Mouse (Mus musculus) CD4-positive, CD25-positive, alpha-beta regulatory T cell, adult 4 months (primary cell): ENCODE measurements around the gene Fut7. TPM values are rescaled to one million over a fixed set of nuclear protein-coding genes. Genes with fewer than 3 reads are reported as not detected.
A peak's percentile ranks its signal among the peaks of the same experiment; 100 is the strongest.

ENCODE experiments used
- ATAC-seq: one replicate; pipeline ENCODE4 v1.8.0; 2017
- polyA plus RNA-seq, 2 experiments: library from polyadenylated mRNA; unstranded; fragments of 100-300 nt; shearing (Covaris generic); gene quantifications; one replicate each; pipeline ENCODE4 v1.2.1; 2017

The Fut7 gene
- polyA plus RNA-seq, 2 experiments from 2014 or later = 4.0 to 11.7 TPM

DNA sequence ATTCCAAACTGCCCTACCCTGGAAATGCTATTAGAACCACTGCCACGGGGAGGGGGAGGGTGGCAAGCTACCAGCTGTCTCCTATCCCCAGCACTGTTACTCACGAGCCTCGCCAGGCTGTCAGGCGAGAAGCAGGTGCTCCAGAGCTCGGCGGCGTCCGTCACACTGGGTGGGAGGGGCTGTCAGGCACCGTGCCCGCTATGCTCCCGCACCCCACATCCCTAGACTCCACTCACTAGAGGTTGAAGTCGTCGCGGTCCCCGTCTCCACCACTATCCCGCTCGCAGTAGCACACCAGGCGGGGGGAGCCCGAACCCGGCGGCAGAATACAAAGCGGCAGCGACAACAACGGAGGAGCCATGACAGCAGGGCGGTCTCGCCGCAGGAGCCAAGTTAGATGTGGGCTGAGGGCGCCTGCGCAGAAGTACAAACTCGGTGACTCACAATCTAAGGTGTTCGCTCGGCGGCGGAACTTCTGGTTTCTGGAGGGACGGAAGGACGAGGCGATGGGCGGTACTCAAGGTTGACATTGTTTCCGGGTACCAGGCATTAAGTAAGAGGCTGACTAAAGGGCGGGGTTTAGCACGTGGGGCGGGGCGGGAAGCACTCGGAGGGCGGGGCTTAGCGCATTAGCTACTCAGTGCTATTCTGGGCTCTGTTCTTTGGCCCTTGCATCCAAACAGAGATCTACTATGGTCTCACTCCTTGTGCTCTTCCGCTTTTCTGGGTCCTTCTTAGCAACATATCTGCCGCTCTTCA is 37.7 kb downstream of the Fut7 start, which contains the start of gene Paxx:
Gene Paxx, minus strand, starts transcription at position 544 of the 759 bp plus-strand sequence.
- peak; percentile 88 for ATAC-seq

- ATAC-seq = no peak
These were observed 38.3 kb downstream of the Fut7 start for GRCm38 (mm10) chr2:25461407-25461806.

DNA sequence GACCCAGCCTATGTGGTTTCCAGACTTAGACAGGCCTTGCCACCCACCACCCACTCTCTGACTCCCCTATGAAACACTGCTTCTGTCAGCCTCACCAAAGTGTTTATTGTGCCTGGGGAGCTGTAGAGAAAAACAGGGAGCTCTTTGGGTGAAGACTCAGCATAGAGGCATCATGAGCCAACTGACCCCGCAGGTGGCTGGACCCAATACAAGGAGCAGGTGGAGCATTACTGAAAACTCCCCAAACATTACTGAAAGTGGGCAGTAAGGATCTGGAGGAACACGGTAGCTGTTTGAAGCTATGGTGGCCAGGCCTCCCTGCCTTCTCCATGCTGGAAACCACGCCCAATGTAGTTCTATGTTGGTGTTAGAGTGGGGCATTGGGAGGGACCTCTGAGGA is 40.6 kb downstream of the Fut7 start:
- no peak for ATAC-seq

DNA sequence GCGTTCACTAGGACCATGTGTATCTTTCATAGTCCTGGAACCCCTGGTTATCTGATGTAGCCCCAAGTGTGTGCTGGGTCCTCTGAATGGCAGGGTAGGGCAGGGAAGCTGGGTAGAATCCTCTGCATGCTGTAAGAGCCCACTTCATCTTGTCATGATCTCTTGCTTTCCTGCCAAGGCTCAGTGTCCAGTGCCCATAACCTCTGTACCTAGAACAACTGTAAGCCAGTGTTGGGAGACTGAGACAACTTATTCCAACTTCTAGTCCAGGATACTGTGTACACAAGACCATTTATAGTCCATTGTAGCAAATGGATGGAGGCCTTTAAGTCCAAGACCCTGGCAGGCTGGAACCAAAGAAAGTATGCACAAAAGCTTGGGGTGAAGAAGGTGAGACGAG is 42.2 kb downstream of the Fut7 start:
- ATAC-seq = no peak

DNA sequence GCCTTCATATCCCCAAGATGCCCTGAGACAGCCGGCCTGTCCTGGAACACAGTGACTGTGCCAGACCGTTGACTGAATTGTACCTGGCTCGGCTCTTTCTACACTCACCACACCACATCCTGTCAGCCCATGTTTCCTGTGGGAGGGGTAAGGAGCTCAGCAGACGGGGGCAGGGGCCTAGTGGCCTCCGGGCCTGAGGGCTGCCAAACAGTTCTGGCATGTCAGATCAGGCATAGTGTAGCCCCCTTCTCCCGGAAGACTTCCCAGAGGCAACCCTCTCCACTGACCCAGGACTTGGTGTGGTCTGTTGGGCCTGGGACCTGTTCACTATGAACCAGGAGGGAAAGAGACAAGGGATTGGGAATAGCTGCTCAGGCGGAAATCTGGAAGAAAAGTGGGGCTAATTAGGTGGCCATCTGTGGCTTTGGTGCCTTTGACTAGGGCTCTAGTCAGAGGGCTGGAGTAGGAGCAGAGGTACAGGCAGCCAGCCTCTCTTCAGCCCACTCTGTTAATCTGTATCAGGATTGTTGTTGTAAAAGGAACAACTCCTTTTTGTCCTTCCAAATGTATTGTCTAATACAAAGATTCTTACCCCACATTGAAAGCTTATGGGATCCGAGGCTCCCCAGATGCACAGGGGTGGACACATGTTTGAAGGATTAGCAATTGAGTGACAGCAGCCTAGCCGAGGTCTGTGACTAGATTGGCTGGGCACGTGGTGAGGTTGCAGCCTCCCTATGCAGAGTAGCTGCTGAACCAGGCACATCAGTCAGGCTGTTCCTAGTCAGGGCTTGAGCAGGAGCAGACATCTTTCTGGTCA is 43.0 kb downstream of the Fut7 start:
- peak; percentile 85 for ATAC-seq

GRCm38 (mm10) chr2:25467606-25468303 is 44.7 kb downstream of the Fut7 start:
- no peak for ATAC-seq

- no peak for ATAC-seq
These were observed 46.2 kb downstream of the Fut7 start for GRCm38 (mm10) chr2:25468962-25469915.

- no peak for ATAC-seq
These were observed 46.9 kb downstream of the Fut7 start, which contains the start of gene Ptgds for GRCm38 (mm10) chr2:25469969-25470368. TSS of gene Ptgds (minus strand) at chr2:25470046.

DNA sequence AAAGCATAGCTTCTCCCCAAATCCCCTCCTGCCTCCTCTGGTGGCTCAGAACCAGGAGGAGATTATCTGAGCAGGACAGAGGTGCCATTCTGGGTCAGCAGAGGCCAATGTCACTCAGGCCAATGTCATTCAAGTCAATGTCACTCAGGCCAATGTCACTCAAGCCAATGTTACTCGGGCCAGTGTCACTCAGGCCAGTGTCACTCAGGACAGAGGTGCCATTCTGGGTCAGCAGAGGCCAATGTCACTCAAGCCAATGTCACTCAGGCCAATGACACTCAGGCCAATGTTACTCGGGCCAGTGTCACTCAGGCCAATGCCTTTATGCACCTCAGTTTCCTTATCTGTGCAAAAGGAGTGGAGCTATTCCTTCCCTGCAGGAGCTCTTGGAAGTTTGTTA is 49.5 kb downstream of the Fut7 start:
- no peak for ATAC-seq

Other genes starting within 250 kb of the Fut7 start
- gene Nrarp, start 242.5 kb upstream of the Fut7 start, polyA plus RNA-seq = under 1 TPM in 1 of 2 experiments, not detected in 1; 0.28 TPM
- gene Tor4a, start 226.4 kb upstream of the Fut7 start, polyA plus RNA-seq = 10 to 100 TPM; 60.5 to 94.3 TPM
- 10 to 100 TPM; 48.2 to 55.8 TPM for gene Nelfb, start 211.8 kb upstream of the Fut7 start, polyA plus RNA-seq
- gene Stpg3, start 208.6 kb upstream of the Fut7 start, polyA plus RNA-seq = not detected
- not detected for gene Fam166a, start 204.5 kb upstream of the Fut7 start, polyA plus RNA-seq
- gene Tubb4b, start 198.6 kb upstream of the Fut7 start, polyA plus RNA-seq = 100 to 1,000 TPM in 1 of 2 experiments, 10 to 100 TPM in 1; 94.5 to 120 TPM
- gene Slc34a3, start 188.9 kb upstream of the Fut7 start, polyA plus RNA-seq = not detected
- not detected for gene Rnf224, start 186.5 kb upstream of the Fut7 start, polyA plus RNA-seq
- gene Rnf208, start 181.0 kb upstream of the Fut7 start, polyA plus RNA-seq = under 1 TPM; 0.38 to 0.57 TPM
- not detected for gene Cysrt1, start 180.8 kb upstream of the Fut7 start, polyA plus RNA-seq
- gene AL732309.1, start 176.4 kb upstream of the Fut7 start, polyA plus RNA-seq = 1 to 10 TPM; 5.9 to 7.1 TPM
- 10 to 100 TPM in 1 of 2 experiments, 1 to 10 TPM in 1; 9.5 to 10.4 TPM for gene Tmem203, start 167.8 kb upstream of the Fut7 start, polyA plus RNA-seq
- 1 to 10 TPM; 1.8 to 3.8 TPM for gene Tprn, start 160.6 kb upstream of the Fut7 start, polyA plus RNA-seq
- 100 to 1,000 TPM; 124 to 131 TPM for gene Ssna1, start 150.8 kb upstream of the Fut7 start, polyA plus RNA-seq
- gene Anapc2, start 150.8 kb upstream of the Fut7 start, polyA plus RNA-seq = 10 to 100 TPM; 34.8 to 54.1 TPM
- not detected for gene Tmem210, start 135.1 kb upstream of the Fut7 start, polyA plus RNA-seq
- not detected for gene Lrrc26, start 133.4 kb upstream of the Fut7 start, polyA plus RNA-seq
- not detected for gene Grin1, start 104.1 kb upstream of the Fut7 start, polyA plus RNA-seq
- 10 to 100 TPM; 21.7 to 32.4 TPM for gene Man1b1, start 90.9 kb upstream of the Fut7 start, polyA plus RNA-seq
- gene Dpp7, start 66.9 kb upstream of the Fut7 start, polyA plus RNA-seq = 10 to 100 TPM; 15.5 to 24.6 TPM
- gene Uap1l1, start 57.6 kb upstream of the Fut7 start, polyA plus RNA-seq = 10 to 100 TPM; 18.0 to 18.8 TPM
- gene Sapcd2, start 50.9 kb upstream of the Fut7 start, polyA plus RNA-seq = 1 to 10 TPM in 1 of 2 experiments, under 1 TPM in 1; 0.58 to 1.2 TPM
- not detected for gene Entpd2, start 27.4 kb upstream of the Fut7 start, polyA plus RNA-seq
- gene Npdc1, start 23.9 kb upstream of the Fut7 start, polyA plus RNA-seq = 1 to 10 TPM; 1.4 to 2.3 TPM
- 10 to 100 TPM; 31.9 to 45.3 TPM for gene Abca2, start 5.4 kb downstream of the Fut7 start, polyA plus RNA-seq
- gene Clic3, start 33.6 kb downstream of the Fut7 start, polyA plus RNA-seq = 1 to 10 TPM; 1.2 to 2.2 TPM
- gene Paxx, start 37.8 kb downstream of the Fut7 start, polyA plus RNA-seq = 100 to 1,000 TPM in 1 of 2 experiments, 10 to 100 TPM in 1; 74.7 to 102 TPM
- not detected for gene Ptgds, start 46.8 kb downstream of the Fut7 start, polyA plus RNA-seq
- not detected for gene Lcn12, start 70.6 kb downstream of the Fut7 start, polyA plus RNA-seq
- gene Fbxw5, start 77.5 kb downstream of the Fut7 start, polyA plus RNA-seq = 100 to 1,000 TPM in 1 of 2 experiments, 10 to 100 TPM in 1; 60.7 to 143 TPM
- gene C8g, start 78.5 kb downstream of the Fut7 start, polyA plus RNA-seq = 1 to 10 TPM; 4.5 to 4.6 TPM
- gene Traf2, start 123.7 kb downstream of the Fut7 start, polyA plus RNA-seq = 100 to 1,000 TPM in 1 of 2 experiments, 10 to 100 TPM in 1; 83.7 to 125 TPM
- 100 to 1,000 TPM; 257 to 281 TPM for gene Edf1, start 134.6 kb downstream of the Fut7 start, polyA plus RNA-seq
- gene Mamdc4, start 151.6 kb downstream of the Fut7 start, polyA plus RNA-seq = 1 to 10 TPM; 1.6 to 4.7 TPM
- 10 to 100 TPM; 53.9 to 66.8 TPM for gene Phpt1, start 152.0 kb downstream of the Fut7 start, polyA plus RNA-seq
- not detected for gene Ajm1, start 158.5 kb downstream of the Fut7 start, polyA plus RNA-seq
- gene Rabl6, start 185.3 kb downstream of the Fut7 start, polyA plus RNA-seq = 10 to 100 TPM; 17.0 to 20.1 TPM
- not detected for gene Ccdc183, start 194.4 kb downstream of the Fut7 start, polyA plus RNA-seq
- gene Tmem141, start 198.7 kb downstream of the Fut7 start, polyA plus RNA-seq = under 1 TPM in 1 of 2 experiments, not detected in 1; 0.94 TPM
- gene Fcna, start 204.8 kb downstream of the Fut7 start, polyA plus RNA-seq = 1 to 10 TPM; 1.8 to 3.5 TPM
- gene Lcn8, start 229.9 kb downstream of the Fut7 start, polyA plus RNA-seq = not detected
- gene Lcn5, start 234.7 kb downstream of the Fut7 start, polyA plus RNA-seq = not detected